Mouse (Mus musculus) heart, adult 2 months (tissue): ENCODE measurements at regions not wholly inside any gene's neighbourhood (a gene's known extent, or its start where the extent isn't known, plus 50 kb on each side); places are given as distances from the start of the nearest gene placed in this dataset.

Experiments
- CTCF ChIP-seq: fragments of 200-600 bp; IDR thresholded peaks from 2 replicates; pipeline ENCODE4 v1.8.1; 2022; ENCODE audit warnings: antibody characterized with exemption, mild to moderate bottlenecking, moderate library complexity
- EP300 ChIP-seq: fragments of 200-500 bp; IDR thresholded peaks from 2 replicates; pipeline ENCODE4 v1.6.1; 2011; ENCODE audit warnings: low read depth, low read length, control low read depth; ENCODE audit not compliant: insufficient read depth
- POLR2A ChIP-seq: fragments of 200-500 bp; IDR thresholded peaks from 2 replicates; pipeline ENCODE4 v1.6.1; 2011; ENCODE audit warnings: mild to moderate bottlenecking, low read depth, low read length, control low read depth; ENCODE audit not compliant: insufficient read depth

DNA sequence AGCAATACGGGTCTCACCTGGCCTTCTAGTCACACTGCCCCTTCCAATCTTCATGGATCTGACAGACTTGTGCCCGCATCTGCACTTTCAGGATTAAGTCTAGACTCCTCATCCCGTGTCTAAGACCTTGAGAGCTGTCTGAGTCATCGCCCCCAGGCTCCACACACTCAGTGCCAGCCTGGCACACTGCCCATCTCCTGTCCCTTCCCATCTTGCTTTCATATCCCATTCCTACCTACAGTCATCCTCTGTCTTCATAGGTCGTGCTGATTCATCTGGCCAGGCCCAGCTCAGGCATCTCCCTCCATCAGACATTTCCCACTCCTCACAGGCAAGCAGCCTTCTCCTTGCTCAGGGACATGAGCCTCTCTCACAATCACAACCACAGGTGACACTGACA is 78.0 kb upstream of the Zfp536 start:
- TF ChIP-seq POLR2A (no peak), CTCF (no peak), EP300 (no peak)
